Mouse (Mus musculus): ENCODE results near the gene Pdcd4. TPM values are rescaled to one million over a fixed set of nuclear protein-coding genes. Genes with fewer than 3 reads are reported as not detected.

The Pdcd4 gene
- polyA plus RNA-seq, 1 experiment, result 8.0 TPM

- 58% methylated on average over 4 of the region's 4 CpGs for WGBS
- H3K4me1 ChIP-seq (ENCODE audit: control insufficient read depth, insufficient read depth, low read length), result no peaks in the 10 kb centered on the region
- H3K4me3 ChIP-seq (replicated peaks; ENCODE audit: extremely low read depth, low read depth, low read length), result no peak overlapping the region
- TF ChIP-seq POLR2A (IDR thresholded peaks at IDR 0.05; ENCODE audit: borderline replicate concordance, extremely low read depth, low read depth, low read length) (no peak), CTCF (IDR thresholded peaks at IDR 0.05; ENCODE audit: insufficient read depth, low read length) (no peak)
- no peak for DNase-seq
Observed at GRCm38 (mm10) chr19:53869427-53870385, 22.3 kb upstream of the Pdcd4 start.

- TF ChIP-seq POLR2A (IDR thresholded peaks at IDR 0.05; ENCODE audit: borderline replicate concordance, extremely low read depth, low read depth, low read length) (no peak), CTCF (IDR thresholded peaks at IDR 0.05; ENCODE audit: insufficient read depth, low read length) (no peak)
- no peaks in the 10 kb centered on the region for H3K4me1 ChIP-seq (ENCODE audit: control insufficient read depth, insufficient read depth, low read length)
- no peak for DNase-seq
- 66% methylated on average over 2 of the region's 2 CpGs for WGBS
- H3K4me3 ChIP-seq (replicated peaks; ENCODE audit: extremely low read depth, low read depth, low read length), result no peak overlapping the region
Observed at GRCm38 (mm10) chr19:53870568-53870967, 21.5 kb upstream of the Pdcd4 start.

GRCm38 (mm10) chr19:53871502-53871901, 20.5 kb upstream of the Pdcd4 start:
- no peak overlapping the region for H3K4me3 ChIP-seq (replicated peaks; ENCODE audit: extremely low read depth, low read depth, low read length)
- H3K4me1 ChIP-seq (ENCODE audit: control insufficient read depth, insufficient read depth, low read length), result no peaks in the 10 kb centered on the region
- 82% methylated on average over 6 of the region's 6 CpGs for whole genome bisulfite sequencing
- no peak for DNase-seq
- TF ChIP-seq CTCF (IDR thresholded peaks at IDR 0.05; ENCODE audit: insufficient read depth, low read length) (no peak), POLR2A (IDR thresholded peaks at IDR 0.05; ENCODE audit: borderline replicate concordance, extremely low read depth, low read depth, low read length) (no peak)

- H3K4me1 ChIP-seq (ENCODE audit: control insufficient read depth, insufficient read depth, low read length), result no peaks in the 10 kb centered on the region
- WGBS, result 88% methylated on average over 6 of the region's 6 CpGs
- TF ChIP-seq POLR2A (IDR thresholded peaks at IDR 0.05; ENCODE audit: borderline replicate concordance, extremely low read depth, low read depth, low read length) (no peak), CTCF (IDR thresholded peaks at IDR 0.05; ENCODE audit: insufficient read depth, low read length) (no peak)
- no peak for DNase-seq
- no peak overlapping the region for H3K4me3 ChIP-seq (replicated peaks; ENCODE audit: extremely low read depth, low read depth, low read length)
Observed at GRCm38 (mm10) chr19:53872994-53873713, 18.9 kb upstream of the Pdcd4 start.

- WGBS, result 81% methylated on average over 6 of the region's 6 CpGs
- Histone ChIP-seq H3K4me1 (ENCODE audit: control insufficient read depth, insufficient read depth, low read length) (no peaks in the 10 kb centered on the region), H3K4me3 (replicated peaks; ENCODE audit: extremely low read depth, low read depth, low read length) (no peak overlapping the region)
- DNase-seq, result no peak
- no peak for TF ChIP-seq CTCF (IDR thresholded peaks at IDR 0.05; ENCODE audit: insufficient read depth, low read length)
- TF ChIP-seq POLR2A (IDR thresholded peaks at IDR 0.05; ENCODE audit: borderline replicate concordance, extremely low read depth, low read depth, low read length), result no peak
Observed at GRCm38 (mm10) chr19:53875246-53875645, 16.8 kb upstream of the Pdcd4 start.

- WGBS, result 43% methylated on average over 1 of the region's 1 CpGs
- DNase-seq, result no peak
- no peak for TF ChIP-seq POLR2A (IDR thresholded peaks at IDR 0.05; ENCODE audit: borderline replicate concordance, extremely low read depth, low read depth, low read length)
- no peak for TF ChIP-seq CTCF (IDR thresholded peaks at IDR 0.05; ENCODE audit: insufficient read depth, low read length)
- H3K4me3 ChIP-seq (replicated peaks; ENCODE audit: extremely low read depth, low read depth, low read length), result no peak overlapping the region
- H3K4me1 ChIP-seq (ENCODE audit: control insufficient read depth, insufficient read depth, low read length), result no peaks in the 10 kb centered on the region
Observed at GRCm38 (mm10) chr19:53877779-53878178, 14.3 kb upstream of the Pdcd4 start.

GRCm38 (mm10) chr19:53880460-53880859, 11.6 kb upstream of the Pdcd4 start:
- no peaks in the 10 kb centered on the region for H3K4me1 ChIP-seq (ENCODE audit: control insufficient read depth, insufficient read depth, low read length)
- TF ChIP-seq POLR2A (IDR thresholded peaks at IDR 0.05; ENCODE audit: borderline replicate concordance, extremely low read depth, low read depth, low read length), result no peak
- WGBS, result 91% methylated on average over 1 of the region's 1 CpGs

GRCm38 (mm10) chr19:53881786-53882185, 10.2 kb upstream of the Pdcd4 start:
- H3K4me1 ChIP-seq (ENCODE audit: control insufficient read depth, insufficient read depth, low read length), result no peaks in the 10 kb centered on the region
- TF ChIP-seq POLR2A (IDR thresholded peaks at IDR 0.05; ENCODE audit: borderline replicate concordance, extremely low read depth, low read depth, low read length) (no peak), CTCF (IDR thresholded peaks at IDR 0.05; ENCODE audit: insufficient read depth, low read length) (no peak)
- H3K4me3 ChIP-seq (replicated peaks; ENCODE audit: extremely low read depth, low read depth, low read length), result no peak overlapping the region
- no peak for DNase-seq
- WGBS, result 62% methylated on average over 5 of the region's 5 CpGs

More at GRCm38 (mm10) chr19:53880460-53880859, 11.6 kb upstream of the Pdcd4 start:
- DNase-seq, result no peak
- no peak overlapping the region for H3K4me3 ChIP-seq (replicated peaks; ENCODE audit: extremely low read depth, low read depth, low read length)

GRCm38 (mm10) chr19:53885450-53885849, 6.6 kb upstream of the Pdcd4 start:
- no peak for TF ChIP-seq CTCF (IDR thresholded peaks at IDR 0.05; ENCODE audit: insufficient read depth, low read length)
- H3K4me3 ChIP-seq (replicated peaks; ENCODE audit: extremely low read depth, low read depth, low read length), result no peak overlapping the region
- 69% methylated on average over 10 of the region's 10 CpGs for WGBS
- no peaks in the 10 kb centered on the region for H3K4me1 ChIP-seq (ENCODE audit: control insufficient read depth, insufficient read depth, low read length)
- DNase-seq, result no peak
